9 mouse cellular contexts compared by ENCODE assay signal in the genomic region with DNA sequence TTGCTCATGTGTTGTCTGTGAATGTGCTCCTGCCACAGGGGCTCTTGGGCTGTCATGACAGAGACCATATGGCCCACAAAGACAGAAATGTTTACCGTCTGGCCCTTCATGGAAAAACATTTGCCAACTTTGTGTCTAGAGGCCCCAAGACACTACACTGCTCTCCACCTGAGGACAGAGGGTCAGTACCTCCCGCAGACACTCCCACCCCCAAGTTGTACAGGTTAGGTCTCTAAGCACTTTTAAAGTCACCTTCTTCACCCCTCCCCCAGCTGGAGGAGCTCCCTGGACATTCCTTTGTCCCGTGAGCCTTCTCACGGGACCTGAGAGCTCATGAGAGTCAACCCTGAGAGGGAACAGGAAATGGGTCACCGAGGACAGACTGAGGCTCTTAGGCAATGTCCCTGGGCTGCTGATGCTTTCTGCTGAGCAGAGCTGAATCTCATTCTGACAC. TPM values are rescaled to one million over a fixed set of nuclear protein-coding genes. Genes with fewer than 3 reads are reported as not detected.
DNase-seq lines count a peak whose midpoint lies in the region; ATAC-seq lines count a peak whose summit lies in the region.
"Had no signal": no experiment of that assay in that cellular context is flagged by ENCODE, and none has a peak within 500 bp of the region (broad histone marks: within the 10 kb centered on the region; RNA-seq: fewer than 3 reads in every experiment).

No protein-coding gene starts in this region.

- H3K9ac ChIP-seq in kidney, embryonic 14.5 days (ENCODE audit: low read depth, low read length), result no peak overlapping the region
- no peak overlapping the region for H3K9ac ChIP-seq in forebrain, embryonic 15.5 days (replicated peaks)
- no peak overlapping the region for H3K9ac ChIP-seq in neural tube, embryonic 12.5 days

- no peak overlapping the region for H3K4me3 ChIP-seq in kidney, embryonic 14.5 days (ENCODE audit: low read length)
- H3K4me3 ChIP-seq in forebrain, embryonic 15.5 days, result no peak overlapping the region
- H3K4me3 ChIP-seq in neural tube, embryonic 12.5 days, result no peak overlapping the region

- no peaks in the 10 kb centered on the region for H3K27me3 ChIP-seq in kidney, embryonic 14.5 days (ENCODE audit: control insufficient read depth, insufficient read depth, low read length)
- H3K27me3 ChIP-seq in forebrain, embryonic 15.5 days, result no peaks in the 10 kb centered on the region
- no peaks in the 10 kb centered on the region for H3K27me3 ChIP-seq in neural tube, embryonic 12.5 days (replicated peaks)

- H3K9me3 ChIP-seq in kidney, embryonic 14.5 days (ENCODE audit: control insufficient read depth, low read length), result no peaks in the 10 kb centered on the region
- no peaks in the 10 kb centered on the region for H3K9me3 ChIP-seq in forebrain, embryonic 15.5 days
- no peaks in the 10 kb centered on the region for H3K9me3 ChIP-seq in neural tube, embryonic 12.5 days

- peaks cover 35% of the 10 kb centered on the region for H3K4me1 ChIP-seq in kidney, embryonic 14.5 days (ENCODE audit: control insufficient read depth, insufficient read depth, low read length)
- H3K4me1 ChIP-seq in forebrain, embryonic 15.5 days, result peaks cover 27% of the 10 kb centered on the region
- peaks cover 26% of the 10 kb centered on the region for H3K4me1 ChIP-seq in neural tube, embryonic 12.5 days

- peak; percentile 54 to 67 for DNase-seq in kidney, adult 8-10 months
- DNase-seq in kidney, postnatal 25 days, result peak; percentile 58 to 74
- DNase-seq in ovary, postnatal 36 days (ENCODE audit: low spot score), result no peak
- no peak for DNase-seq in gastrocnemius, adult 8-10 months (ENCODE audit: low spot score in 2 of 2)
- DNase-seq: adrenal gland, adult 8-10 months had no signal

- 28% methylated on average over 5 of the region's 5 CpGs for WGBS in kidney, embryonic 14.5 days
- 45% methylated on average over 5 of the region's 5 CpGs for WGBS in forebrain, embryonic 15.5 days
- WGBS in neural tube, embryonic 12.5 days, result 64% methylated on average over 5 of the region's 5 CpGs

- no peak overlapping the region for H3K4me2 ChIP-seq in kidney, embryonic 14.5 days (replicated peaks; ENCODE audit: low read depth, low read length)
- no peak overlapping the region for H3K4me2 ChIP-seq in forebrain, embryonic 15.5 days (replicated peaks)
- no peak overlapping the region for H3K4me2 ChIP-seq in neural tube, embryonic 12.5 days (replicated peaks)

- no peak for ATAC-seq in kidney, embryonic 14.5 days (ENCODE audit: low FRiP score, low TSS enrichment)
- peak; percentile 26; the same call in 1 of the 2 replicates for ATAC-seq in forebrain, embryonic 15.5 days (replicated peaks)
- ATAC-seq in neural tube, embryonic 12.5 days (ENCODE audit: low FRiP score, low read depth), result 0 out of 2 replicates have a peak, but pooled peaks have one; percentile 4

- H3K36me3 ChIP-seq in kidney, embryonic 14.5 days (ENCODE audit: control insufficient read depth, insufficient read depth, low read length), result no peaks in the 10 kb centered on the region
- no peaks in the 10 kb centered on the region for H3K36me3 ChIP-seq in forebrain, embryonic 15.5 days
- peaks cover 15% of the 10 kb centered on the region; the same call in 1 of the 2 replicates for H3K36me3 ChIP-seq in neural tube, embryonic 12.5 days

- H3K27ac ChIP-seq in kidney, embryonic 14.5 days (ENCODE audit: low read depth, low read length), result no peak overlapping the region
- no peak overlapping the region for H3K27ac ChIP-seq in forebrain, embryonic 15.5 days (replicated peaks)
- no peak overlapping the region for H3K27ac ChIP-seq in neural tube, embryonic 12.5 days

RNA-seq across cellular contexts. Expression of a gene that starts 18.2 kb away (rescaled TPM):
- 3.5 and 6.0 TPM in 2 replicates for polyA plus RNA-seq in kidney, embryonic 14.5 days (2014; fragmentation: Nextera tagmentation; extraction: Ambion mirVana)
- 12.1 and 12.6 TPM in 2 replicates for polyA plus RNA-seq in forebrain, embryonic 15.5 days (2015; fragmentation: Nextera tagmentation; extraction: Ambion mirVana)
- polyA plus RNA-seq in neural tube, embryonic 12.5 days (2016; fragmentation: Nextera tagmentation; extraction: Ambion mirVana), result 14.2 and 17.1 TPM in 2 replicates
- total RNA-seq in gastrocnemius, adult 8-10 months (2022), result 10 to 100 TPM; 22.0 to 28.2 (median 24.4) TPM

RNA-seq across cellular contexts. Expression of a gene that starts 36.3 kb away (rescaled TPM):
- polyA plus RNA-seq in kidney, embryonic 14.5 days (2014; fragmentation: Nextera tagmentation; extraction: Ambion mirVana), result 10.0 TPM in 2 replicates
- 3.1 and 3.3 TPM in 2 replicates for polyA plus RNA-seq in forebrain, embryonic 15.5 days (2015; fragmentation: Nextera tagmentation; extraction: Ambion mirVana)
- polyA plus RNA-seq in neural tube, embryonic 12.5 days (2016; fragmentation: Nextera tagmentation; extraction: Ambion mirVana), result 4.9 and 5.8 TPM in 2 replicates
- 1 to 10 TPM; 1.6 to 2.8 (median 2.1) TPM for total RNA-seq in gastrocnemius, adult 8-10 months (2022)

RNA-seq across cellular contexts. Expression of a gene that starts 38.2 kb away (rescaled TPM):
- 78.2 and 99.5 TPM in 2 replicates for polyA plus RNA-seq in kidney, embryonic 14.5 days (2014; fragmentation: Nextera tagmentation; extraction: Ambion mirVana)
- 92.4 and 97.7 TPM in 2 replicates for polyA plus RNA-seq in forebrain, embryonic 15.5 days (2015; fragmentation: Nextera tagmentation; extraction: Ambion mirVana)
- polyA plus RNA-seq in neural tube, embryonic 12.5 days (2016; fragmentation: Nextera tagmentation; extraction: Ambion mirVana), result 134 and 140 TPM in 2 replicates
- total RNA-seq in gastrocnemius, adult 8-10 months (2022), result 100 to 1,000 TPM; 153 to 214 (median 207) TPM

RNA-seq across cellular contexts. Expression of a gene that starts 39.8 kb away (rescaled TPM):
- polyA plus RNA-seq in kidney, embryonic 14.5 days (2014; fragmentation: Nextera tagmentation; extraction: Ambion mirVana), result 0.51 and 0.97 TPM in 2 replicates
- 0.71 and 0.72 TPM in 2 replicates for polyA plus RNA-seq in forebrain, embryonic 15.5 days (2015; fragmentation: Nextera tagmentation; extraction: Ambion mirVana)
- polyA plus RNA-seq in neural tube, embryonic 12.5 days (2016; fragmentation: Nextera tagmentation; extraction: Ambion mirVana), result 0.52 and 0.76 TPM in 2 replicates
- 10 to 100 TPM; 28.7 to 34.0 (median 30.9) TPM for total RNA-seq in gastrocnemius, adult 8-10 months (2022)
- total RNA-seq: hematopoietic stem cell, adult 5-6 weeks had no signal

Comparison
In these comparisons a context has a peak if more than half of its experiments do, and no peak if none do; other contexts are left out.
1. DNase-seq: peak in kidney, adult 8-10 months (2 of 2) and kidney, postnatal 25 days (2 of 2); none in ovary, postnatal 36 days (single experiment) and gastrocnemius, adult 8-10 months (0 of 2).